Mouse (Mus musculus) gastrocnemius, adult 2 months (tissue): ENCODE data around the gene Hectd1. TPM values are rescaled to one million over a fixed set of nuclear protein-coding genes. Genes with fewer than 3 reads are reported as not detected.

Source experiments
- DNase-seq: peaks from one replicate; pipeline ENCODE4 v3.0.0; 2022
- H3K27ac ChIP-seq: fragments of 200-600 bp; 2 replicates; pipeline ENCODE4 v1.8.1; 2022; ENCODE audit warnings: mild to moderate bottlenecking
- H3K4me3 ChIP-seq: fragments of 200-600 bp; 2 replicates; pipeline ENCODE4 v1.8.1; 2022; ENCODE audit warnings: mild to moderate bottlenecking, moderate library complexity
- CTCF ChIP-seq: fragments of 200-600 bp; IDR thresholded peaks from 2 replicates; pipeline ENCODE4 v1.8.1; 2022; ENCODE audit warnings: antibody characterized with exemption, mild to moderate bottlenecking, moderate library complexity
- intact Hi-C: fragments of 180-260 bp; cut with DNase I; formaldehyde crosslinking; loops from one replicate; pipeline ENCODE4 v1.15.1; 2025
- total RNA-seq, 2 experiments: library from RNA; stranded (reverse); gene quantifications; 2 replicates each; pipeline ENCODE4 v1.2.3; 2021

Hectd1 gene
- total RNA-seq, 2 experiments from 2014 or later, result 98.6 to 100 TPM

DNA sequence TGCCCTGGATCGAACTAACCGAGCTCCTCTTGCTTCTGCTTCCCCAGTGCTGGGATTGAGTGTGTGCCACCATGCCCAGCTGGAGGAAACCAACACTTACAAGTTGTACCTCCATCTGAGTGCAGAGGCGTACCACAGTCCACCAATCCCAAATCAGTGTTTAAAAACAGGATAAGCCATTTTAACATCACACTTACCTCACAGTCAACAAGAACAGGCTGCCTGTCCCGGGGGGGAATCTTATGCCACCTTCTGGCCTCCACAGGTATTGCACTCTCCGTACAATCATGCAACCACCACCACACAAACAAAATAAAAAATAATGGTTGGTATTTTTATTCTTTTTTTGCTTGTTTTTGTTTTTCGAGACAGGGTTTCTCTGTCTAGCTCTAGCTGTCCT is 87.6 kb downstream of the Hectd1 start:
- no peak overlapping the region for H3K27ac ChIP-seq
- intact Hi-C loops, result loop anchor here (2.0 kb wide), 1 partner anchor 75 kb away; no protein-coding TSS in a partner anchor
- no peak overlapping the region for H3K4me3 ChIP-seq
- peak; percentile 88 for TF ChIP-seq CTCF
- peak; percentile 44 for DNase-seq

DNA sequence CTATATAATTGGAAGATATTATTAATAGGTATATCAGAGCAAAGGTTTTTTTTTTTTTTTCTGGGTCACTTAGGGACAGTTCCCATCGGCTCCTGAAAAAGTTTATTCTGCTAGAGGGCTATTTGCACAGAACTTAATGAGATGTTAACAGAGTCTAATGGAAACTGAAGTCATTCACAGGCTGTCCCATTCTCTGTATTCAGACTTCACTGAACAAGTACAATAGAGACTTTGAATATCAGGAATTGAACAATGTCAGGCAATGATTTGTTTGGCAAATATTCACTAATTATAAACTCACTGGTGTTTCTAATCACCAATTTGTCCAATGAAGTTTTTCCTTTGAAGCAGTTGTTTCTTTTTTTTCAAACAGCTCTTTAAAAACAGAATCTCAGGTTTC is 92.5 kb downstream of the Hectd1 start:
- intact Hi-C loops, result no loop called here
- TF ChIP-seq CTCF, result no peak
- DNase-seq, result no peak
- H3K27ac ChIP-seq, result no peak overlapping the region; the same call in 1 of the 2 replicates
- H3K4me3 ChIP-seq, result no peak overlapping the region

DNA sequence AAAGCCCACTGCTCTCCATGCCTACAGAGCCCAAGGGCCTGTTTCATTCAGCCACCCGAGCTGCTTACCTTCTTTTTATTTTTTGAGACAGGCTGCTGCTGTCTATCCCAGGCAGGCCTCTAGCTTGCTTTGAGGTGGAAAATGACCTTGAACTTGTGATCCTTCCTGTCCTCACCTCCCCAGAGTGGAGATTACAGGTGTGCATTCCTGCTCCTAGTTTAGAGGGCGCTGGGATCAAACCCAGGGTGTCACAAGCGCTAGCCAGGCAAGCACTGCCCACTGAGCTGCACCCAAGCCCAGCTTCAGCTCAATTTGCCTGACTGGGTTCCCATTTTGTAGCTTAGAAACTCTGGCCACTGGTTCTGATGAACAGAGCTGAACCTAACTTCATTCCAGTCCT is 93.0 kb downstream of the Hectd1 start:
- no peak for DNase-seq
- Histone ChIP-seq H3K27ac (peak overlapping the region; percentile 72), H3K4me3 (no peak overlapping the region)
- no peak for TF ChIP-seq CTCF
- intact Hi-C loops, result no loop called here

DNA sequence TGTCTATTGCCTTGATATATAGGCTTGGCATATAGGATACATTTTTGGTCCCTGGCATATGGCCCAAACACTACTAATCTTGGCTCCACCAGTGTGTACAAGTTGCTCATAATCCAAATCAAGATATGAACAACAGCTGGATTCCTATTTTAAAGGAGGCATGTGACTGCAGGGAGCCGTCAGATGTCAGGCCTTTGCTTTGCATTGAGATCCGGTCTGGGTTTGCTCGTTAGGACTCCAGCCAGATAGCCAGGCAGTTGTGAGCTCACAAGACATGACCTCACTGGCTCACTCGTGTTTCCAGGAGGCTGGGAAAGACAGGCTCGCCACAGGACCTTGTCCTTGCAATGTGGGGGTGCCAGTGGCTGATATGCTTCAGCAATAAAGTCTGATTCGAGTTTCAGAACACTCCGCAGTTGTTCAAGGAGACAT is 93.5 kb downstream of the Hectd1 start:
- intact Hi-C loops, result no loop called here
- no peak for DNase-seq
- Histone ChIP-seq H3K4me3 (no peak overlapping the region), H3K27ac (peak overlapping the region; percentile 72)
- no peak for TF ChIP-seq CTCF

DNA sequence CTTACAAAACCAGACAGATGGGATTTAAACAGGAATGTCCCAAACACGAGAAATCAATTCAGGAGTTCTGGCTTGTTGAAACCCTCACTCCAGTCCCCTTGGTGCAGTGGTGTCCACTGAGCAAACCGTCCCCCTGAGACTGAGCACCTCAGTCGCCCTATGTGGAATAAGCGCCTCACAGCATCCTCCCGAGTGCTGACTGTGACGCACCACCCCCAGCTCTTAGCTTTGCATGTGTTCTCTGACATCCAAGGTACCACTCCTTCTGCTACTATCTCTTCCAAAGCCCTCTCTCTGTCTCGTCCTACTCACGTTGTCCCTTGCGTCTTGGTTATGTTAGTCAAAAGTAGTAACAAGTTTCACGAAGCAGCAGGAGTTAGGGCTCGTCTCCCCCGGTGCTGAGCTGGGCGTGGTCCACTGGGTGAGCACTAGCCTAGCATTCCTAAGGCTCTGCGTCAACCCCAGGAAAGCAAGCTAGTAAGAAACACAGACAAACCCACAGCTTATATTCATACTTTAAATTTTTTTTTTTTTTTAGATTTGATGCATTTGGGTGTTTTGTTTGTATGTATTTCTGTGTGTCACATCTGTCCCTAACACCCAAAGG is 94.6 kb downstream of the Hectd1 start:
- peak overlapping the region; percentile 52 for H3K4me3 ChIP-seq
- intact Hi-C loops, result no loop called here
- peak; percentile 54 for DNase-seq
- peak overlapping the region; percentile 72 for H3K27ac ChIP-seq
- no peak for TF ChIP-seq CTCF

DNA sequence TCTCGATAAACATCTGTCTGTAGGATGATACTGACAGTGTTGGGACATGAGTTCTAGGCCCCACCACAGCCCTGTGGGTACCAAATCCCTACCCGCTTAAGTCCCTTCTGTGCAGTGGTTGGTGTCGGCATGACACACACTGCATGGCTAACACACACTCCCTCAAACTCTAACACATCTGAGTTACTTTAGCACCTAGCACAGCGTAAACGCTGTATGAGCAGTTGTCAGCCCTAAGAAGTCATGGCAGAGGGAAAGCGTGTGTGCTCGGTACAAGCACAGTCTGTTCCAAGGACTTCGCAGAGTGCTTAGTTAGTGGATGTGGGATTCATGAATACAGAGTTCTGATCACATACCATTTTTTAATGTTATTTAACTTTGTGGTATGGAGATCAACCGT is 99.5 kb downstream of the Hectd1 start:
- no peak for DNase-seq
- TF ChIP-seq CTCF, result no peak
- Histone ChIP-seq H3K27ac (peak overlapping the region; percentile 89), H3K4me3 (no peak overlapping the region)
- intact Hi-C loops, result no loop called here

DNA sequence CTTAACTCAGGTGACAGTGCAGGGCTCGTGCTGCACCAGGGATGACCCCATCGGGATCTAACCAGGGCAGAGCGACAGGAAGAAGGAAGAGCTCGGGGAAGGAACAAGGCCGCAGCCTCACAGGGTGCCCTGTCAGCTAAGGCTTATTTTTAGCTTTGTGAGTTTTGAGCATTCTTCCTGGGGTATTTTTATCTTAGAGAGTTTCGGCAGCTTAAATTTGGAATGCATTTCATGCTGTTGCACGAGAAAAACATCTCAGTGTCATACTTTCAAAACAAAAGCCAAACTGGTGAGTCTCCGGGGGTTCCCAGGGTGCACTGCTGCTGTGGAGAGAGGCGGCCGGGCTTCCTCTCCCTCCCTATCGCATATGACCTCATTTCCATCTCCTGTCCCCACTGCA is 100.3 kb downstream of the Hectd1 start:
- DNase-seq, result peak; percentile 69
- peak overlapping the region; percentile 89 for H3K27ac ChIP-seq
- no peak for TF ChIP-seq CTCF
- intact Hi-C loops, result no loop called here
- peak overlapping the region; percentile 64 for H3K4me3 ChIP-seq

DNA sequence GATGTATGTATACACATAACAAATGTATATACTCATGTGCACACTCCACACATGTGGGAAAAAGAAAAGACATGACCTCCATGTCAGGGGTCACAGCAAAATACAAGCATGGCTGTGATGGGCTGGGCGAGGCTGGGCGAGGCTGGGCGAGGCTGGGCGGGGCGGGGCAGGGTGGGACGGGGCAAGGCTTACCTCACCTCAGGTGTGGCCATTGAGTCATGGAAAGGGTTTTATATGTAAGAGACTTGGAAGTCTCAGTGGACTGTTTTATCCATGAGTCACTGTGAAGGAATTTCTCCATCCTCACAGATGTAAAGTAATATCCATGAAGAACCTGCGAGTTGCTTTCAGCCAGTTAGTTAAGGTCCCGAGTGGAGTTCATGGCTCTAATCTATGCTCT is 107.5 kb downstream of the Hectd1 start:
- Histone ChIP-seq H3K27ac (no peak overlapping the region), H3K4me3 (no peak overlapping the region)
- no peak for TF ChIP-seq CTCF
- intact Hi-C loops, result no loop called here
- no peak for DNase-seq

DNA sequence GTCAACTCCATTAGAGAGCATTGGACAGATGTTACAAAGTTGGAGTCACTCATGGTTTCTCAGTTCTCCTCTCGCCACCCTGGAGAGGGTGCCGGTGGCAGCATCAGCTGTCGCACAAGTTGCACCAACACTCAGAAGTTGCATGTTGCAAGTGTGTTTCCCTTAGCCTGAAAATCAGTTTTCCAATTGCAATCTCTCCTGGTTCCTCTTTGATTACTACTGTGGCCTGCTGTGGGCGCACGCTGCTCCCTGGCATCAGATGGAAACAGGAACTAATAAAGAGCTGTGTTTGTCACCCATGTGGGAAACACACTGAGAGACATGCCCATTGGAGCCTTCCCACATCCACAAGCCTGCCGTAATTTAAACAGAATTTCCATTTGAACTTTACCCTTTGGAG is 110.7 kb downstream of the Hectd1 start:
- no peak for TF ChIP-seq CTCF
- H3K27ac ChIP-seq, result peak overlapping the region; percentile 87; the same call in 1 of the 2 replicates
- intact Hi-C loops, result no loop called here
- DNase-seq, result no peak
- no peak overlapping the region for H3K4me3 ChIP-seq

DNA sequence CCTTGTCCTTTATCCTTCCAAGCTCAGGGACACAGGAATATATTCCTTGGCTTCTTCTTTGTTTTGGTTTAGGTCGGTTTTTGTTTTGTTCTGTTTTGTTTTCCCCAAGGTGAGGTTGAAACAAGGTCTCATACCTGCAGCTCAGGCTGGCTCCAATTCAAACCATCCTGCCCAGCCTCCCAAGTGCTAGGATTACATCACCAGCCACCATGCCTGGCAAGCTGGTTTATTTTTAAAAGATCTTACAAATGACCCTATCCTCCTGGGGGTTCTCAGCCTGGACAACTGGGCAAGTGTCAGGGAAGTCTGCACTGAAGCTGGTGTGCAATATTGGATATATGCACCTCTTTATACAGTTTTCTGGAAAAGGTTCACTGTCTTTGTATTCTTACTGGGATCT is 116.7 kb downstream of the Hectd1 start:
- peak; percentile 42 for DNase-seq
- no peak for TF ChIP-seq CTCF
- Histone ChIP-seq H3K27ac (peak overlapping the region; percentile 64; the same call in 1 of the 2 replicates), H3K4me3 (no peak overlapping the region)
- intact Hi-C loops, result no loop called here

DNA sequence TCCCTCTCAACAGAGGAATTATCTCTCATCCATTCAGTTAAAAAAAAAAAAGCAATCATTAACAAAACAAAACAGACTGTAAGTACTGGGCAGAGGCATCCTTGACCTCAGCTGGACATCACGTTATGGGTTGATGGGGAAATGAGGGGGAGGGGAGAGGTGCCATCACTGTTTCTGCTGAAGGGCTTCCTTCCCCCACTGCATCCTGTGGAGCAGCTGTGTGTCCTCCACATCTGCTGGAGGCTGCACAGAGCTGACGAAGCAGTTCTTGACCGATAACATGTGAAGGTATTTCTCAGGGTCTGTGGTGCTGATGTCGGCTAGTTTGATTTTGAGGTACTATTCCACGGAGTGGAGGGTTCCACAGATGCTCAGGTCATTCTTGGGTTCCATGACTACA is 119.2 kb downstream of the Hectd1 start:
- DNase-seq, result no peak
- intact Hi-C loops, result no loop called here

DNA sequence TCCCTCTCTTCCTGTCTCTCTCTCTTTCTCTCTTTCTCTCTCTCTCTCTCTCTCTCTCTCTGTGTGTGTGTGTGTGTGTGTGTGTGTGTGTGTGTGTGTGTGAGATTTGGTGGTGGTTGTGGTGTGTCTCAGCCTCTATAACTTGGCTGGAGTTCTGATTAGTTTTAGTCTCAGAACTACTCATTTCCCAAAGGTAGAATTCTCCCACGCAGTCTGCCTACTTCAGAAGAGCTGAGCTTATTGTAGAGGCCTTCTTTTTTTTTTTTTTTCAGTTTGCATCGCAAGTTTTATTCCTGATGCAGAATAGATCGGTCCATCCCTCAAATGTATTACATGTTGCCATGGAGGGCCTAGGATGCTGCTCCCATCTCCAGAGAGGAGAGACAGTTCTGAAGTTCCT is 119.6 kb downstream of the Hectd1 start:
- intact Hi-C loops, result no loop called here

More for the DNA sequence above, 119.2 kb downstream of the Hectd1 start:
- H3K4me3 ChIP-seq, result no peak overlapping the region
- peak overlapping the region; percentile 35 for H3K27ac ChIP-seq
- no peak for TF ChIP-seq CTCF

DNA sequence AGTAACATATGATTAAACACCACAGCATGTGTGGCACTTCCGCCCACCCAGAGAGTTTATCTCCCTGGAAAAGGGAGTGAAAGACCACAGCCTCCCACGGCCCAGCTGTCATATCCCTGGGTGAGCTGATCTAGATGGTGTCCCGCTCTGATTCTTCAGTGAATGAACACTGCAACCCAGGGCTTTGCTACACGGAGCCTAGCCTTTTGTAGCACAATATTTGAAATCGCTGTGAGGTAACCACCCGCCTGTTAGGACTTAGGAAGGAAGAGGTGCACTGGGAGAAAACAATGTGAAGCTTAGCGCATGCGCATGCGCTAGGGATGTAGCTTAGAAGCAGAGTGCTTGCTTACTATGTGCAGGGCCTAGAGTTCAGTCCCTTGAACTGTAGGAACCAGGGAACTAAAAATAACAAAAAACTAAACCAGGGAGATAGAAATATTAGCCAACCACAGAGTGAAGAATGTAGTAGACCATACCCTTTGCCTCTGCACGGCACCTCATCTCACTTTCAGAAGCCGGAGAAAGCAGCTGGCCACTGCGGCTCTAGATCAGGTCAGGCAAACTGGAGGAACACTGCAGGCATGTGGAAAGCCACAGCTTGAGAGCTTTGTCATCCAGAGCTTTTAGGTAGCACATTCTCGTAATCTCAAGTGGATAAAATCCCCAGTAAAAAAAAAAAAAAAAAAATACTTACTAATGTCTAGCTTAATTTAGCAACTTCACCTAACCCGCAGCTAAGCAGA is 120.2 kb downstream of the Hectd1 start:
- no peak for TF ChIP-seq CTCF
- peak; percentile 39 for DNase-seq
- peak overlapping the region; percentile 45 for H3K4me3 ChIP-seq
- intact Hi-C loops, result no loop called here
- H3K27ac ChIP-seq, result peak overlapping the region; percentile 82

More for the DNA sequence above, 119.6 kb downstream of the Hectd1 start:
- no peak for DNase-seq
- TF ChIP-seq CTCF, result no peak
- H3K27ac ChIP-seq, result peak overlapping the region; percentile 35; the same call in 1 of the 2 replicates
- no peak overlapping the region for H3K4me3 ChIP-seq
